Mouse (Mus musculus): ENCODE results near the gene Wdr91.

- TF ChIP-seq USF1 (IDR thresholded peaks at IDR 0.05; ENCODE audit: low read depth) = no peak
- no peak for TF ChIP-seq CEBPB (IDR thresholded peaks at IDR 0.05; ENCODE audit: insufficient read depth, poor library complexity, severe bottlenecking)
- TF ChIP-seq MAX (IDR thresholded peaks at IDR 0.05; ENCODE audit: low read depth) = no peak
- TF ChIP-seq POLR2A (IDR thresholded peaks at IDR 0.05; ENCODE audit: insufficient read length, low read depth) = no peak
Measured at GRCm38 (mm10) chr6:34874101-34874921, 36.4 kb downstream of the Wdr91 start.

Data from myocyte (in vitro differentiated cells).